Mouse (Mus musculus) midbrain, embryonic 14.5 days (tissue): ENCODE measurements at regions not wholly inside any gene's neighbourhood (a gene's known extent, or its start where the extent isn't known, plus 50 kb on each side); places are given as distances from the start of the nearest gene placed in this dataset.
"Not testable (repeated sequence)": the region's sequence is repeated elsewhere in the genome, so short reads cannot be mapped to it uniquely, and the experiment has no call there.

Experiments
- ATAC-seq: fragments of 200-750 bp; cut with Nextera tagmentation; 2 replicates; pipeline ENCODE4 v1.8.0; 2017; ENCODE audit warnings: moderate number of reproducible peaks, moderate library complexity; ENCODE audit not compliant: low FRiP score, low TSS enrichment
- DNase-seq: peaks from one replicate; pipeline ENCODE4 v3.0.0-alpha.2; 2015
- H3K27ac ChIP-seq: fragments of 300-500 bp; sonication (generic); replicated peaks from 2 replicates; pipeline ENCODE4 v1.5.1; 2014; ENCODE audit warnings: mild to moderate bottlenecking, low read depth, low read length, moderate library complexity
- H3K27me3 ChIP-seq: fragments of 300-500 bp; sonication (generic); 2 replicates; pipeline ENCODE4 v1.6.1; 2014; ENCODE audit warnings: low read length, control low read depth, mixed read lengths; ENCODE audit not compliant: control insufficient read depth, insufficient read depth
- H3K36me3 ChIP-seq: fragments of 300-500 bp; sonication (generic); 2 replicates; pipeline ENCODE4 v1.6.1; 2014; ENCODE audit warnings: low read length, control low read depth; ENCODE audit not compliant: control insufficient read depth, insufficient read depth
- H3K4me1 ChIP-seq: fragments of 300-500 bp; sonication (generic); 2 replicates; pipeline ENCODE4 v1.6.1; 2014; ENCODE audit warnings: mild to moderate bottlenecking, antibody characterized with exemption, low read length, control low read depth; ENCODE audit not compliant: control insufficient read depth, insufficient read depth
- H3K4me2 ChIP-seq: fragments of 300-500 bp; sonication (generic); 2 replicates; pipeline ENCODE4 v1.6.1; 2014; ENCODE audit warnings: mild to moderate bottlenecking, low read length, moderate library complexity
- H3K4me3 ChIP-seq: fragments of 300-500 bp; sonication (generic); replicated peaks from 2 replicates; pipeline ENCODE4 v1.5.1; 2014; ENCODE audit warnings: low read depth, low read length
- H3K9ac ChIP-seq: fragments of 300-500 bp; sonication (generic); replicated peaks from 2 replicates; pipeline ENCODE4 v1.6.1; 2014; ENCODE audit warnings: mild to moderate bottlenecking, low read length, moderate library complexity
- H3K9me3 ChIP-seq: fragments of 300-500 bp; sonication (generic); 2 replicates; pipeline ENCODE4 v1.6.1; 2016; ENCODE audit warnings: low read length, control low read depth, mixed read lengths; ENCODE audit not compliant: control insufficient read depth
- WGBS: fragments of 180-500 bp; shearing (Covaris S2); extraction: QIAGEN DNeasy Blood & Tissue Kit; methylation state at CpG from one replicate; pipeline ENCODE4 v1.1.7; 2014; 5-methylcytosine and 5-hydroxymethylcytosine counted together

GRCm38 (mm10) chr17:10150403-10150689, 169.3 kb downstream of the Qk start:
- H3K9me3 ChIP-seq, H3K4me3 ChIP-seq, H3K9ac ChIP-seq, H3K36me3 ChIP-seq, DNase-seq, ATAC-seq, H3K27ac ChIP-seq, H3K27me3 ChIP-seq, H3K4me2 ChIP-seq: not testable (repeated sequence)
- H3K4me1 ChIP-seq, result peaks cover 13% of the 10 kb centered on the region
- WGBS, result 80% methylated on average over 2 of the region's 2 CpGs

- Histone ChIP-seq H3K27ac (no peak overlapping the region), H3K27me3 (no peaks in the 10 kb centered on the region), H3K4me3 (no peak overlapping the region), H3K9me3 (no peaks in the 10 kb centered on the region), H3K36me3 (no peaks in the 10 kb centered on the region), H3K4me2 (no peak overlapping the region), H3K4me1 (peaks cover 13% of the 10 kb centered on the region), H3K9ac (no peak overlapping the region)
- no peak for ATAC-seq
- 66% methylated on average over 8 of the region's 8 CpGs for WGBS
- DNase-seq, result no peak
These were observed 169.8 kb downstream of the Qk start for GRCm38 (mm10) chr17:10149682-10150402.

- H3K27me3 ChIP-seq, result no peaks in the 10 kb centered on the region
- ATAC-seq (no peak), DNase-seq (peak; percentile 64)
- H3K4me2 ChIP-seq, result no peak overlapping the region
- H3K27ac ChIP-seq, result no peak overlapping the region
- no peaks in the 10 kb centered on the region for H3K9me3 ChIP-seq
- H3K9ac ChIP-seq, result no peak overlapping the region
- H3K4me3 ChIP-seq, result no peak overlapping the region
- whole genome bisulfite sequencing, result 9% methylated on average over 8 of the region's 8 CpGs
- no peaks in the 10 kb centered on the region for H3K36me3 ChIP-seq
- peaks cover 13% of the 10 kb centered on the region for H3K4me1 ChIP-seq
These were observed 172.5 kb downstream of the Qk start for GRCm38 (mm10) chr17:10147106-10147505.

- H3K36me3 ChIP-seq, result no peaks in the 10 kb centered on the region
- 0 out of 2 replicates have a peak, but pooled peaks cover 2% of the 10 kb centered on the region for H3K9me3 ChIP-seq
- peaks cover 13% of the 10 kb centered on the region for H3K4me1 ChIP-seq
- ATAC-seq (no peak), DNase-seq (no peak)
- H3K27me3 ChIP-seq, result no peaks in the 10 kb centered on the region
- no peak overlapping the region for H3K27ac ChIP-seq
- no peak overlapping the region for H3K9ac ChIP-seq
- H3K4me3 ChIP-seq, result no peak overlapping the region
- WGBS, result 72% methylated on average over 3 of the region's 3 CpGs
- H3K4me2 ChIP-seq, result no peak overlapping the region
These were observed 173.1 kb downstream of the Qk start for GRCm38 (mm10) chr17:10146576-10146975.

- ATAC-seq, result no peak
- Histone ChIP-seq H3K4me3 (no peak overlapping the region), H3K9ac (no peak overlapping the region), H3K27ac (no peak overlapping the region), H3K9me3 (0 out of 2 replicates have a peak, but pooled peaks cover 10% of the 10 kb centered on the region), H3K4me2 (no peak overlapping the region), H3K36me3 (no peaks in the 10 kb centered on the region), H3K27me3 (no peaks in the 10 kb centered on the region), H3K4me1 (0 out of 2 replicates have a peak, but pooled peaks cover 3% of the 10 kb centered on the region)
- WGBS, result 50% methylated on average over 3 of the region's 3 CpGs
- no peak for DNase-seq
These were observed 180.8 kb downstream of the Qk start for GRCm38 (mm10) chr17:10138847-10139246.

- H3K9me3 ChIP-seq, result 0 out of 2 replicates have a peak, but pooled peaks cover 10% of the 10 kb centered on the region
- WGBS, result 75% methylated on average over 4 of the region's 4 CpGs
- no peak overlapping the region for H3K4me3 ChIP-seq
- H3K9ac ChIP-seq, result no peak overlapping the region
- no peak for ATAC-seq
- H3K4me2 ChIP-seq, result no peak overlapping the region
- H3K4me1 ChIP-seq, result 0 out of 2 replicates have a peak, but pooled peaks cover 3% of the 10 kb centered on the region
- DNase-seq, result peak; percentile 41
- H3K27ac ChIP-seq, result no peak overlapping the region
- H3K27me3 ChIP-seq, result no peaks in the 10 kb centered on the region
- H3K36me3 ChIP-seq, result no peaks in the 10 kb centered on the region
These were observed 181.3 kb downstream of the Qk start for GRCm38 (mm10) chr17:10138374-10138773.

GRCm38 (mm10) chr17:10135111-10135510, 184.5 kb downstream of the Qk start:
- Histone ChIP-seq H3K4me1 (0 out of 2 replicates have a peak, but pooled peaks cover 3% of the 10 kb centered on the region), H3K4me3 (no peak overlapping the region), H3K36me3 (no peaks in the 10 kb centered on the region), H3K9ac (no peak overlapping the region), H3K27ac (no peak overlapping the region), H3K27me3 (no peaks in the 10 kb centered on the region), H3K9me3 (no peaks in the 10 kb centered on the region), H3K4me2 (no peak overlapping the region)
- 74% methylated on average over 2 of the region's 2 CpGs for WGBS
- ATAC-seq (no peak), DNase-seq (no peak)

GRCm38 (mm10) chr17:10128591-10128990, 191.1 kb downstream of the Qk start:
- ATAC-seq (no peak), DNase-seq (no peak)
- WGBS, result 52% methylated on average over 8 of the region's 8 CpGs
- H3K9me3 ChIP-seq, result no peaks in the 10 kb centered on the region
- H3K4me2 ChIP-seq, result no peak overlapping the region
- no peaks in the 10 kb centered on the region for H3K4me1 ChIP-seq
- no peak overlapping the region for H3K9ac ChIP-seq
- no peak overlapping the region for H3K4me3 ChIP-seq
- H3K36me3 ChIP-seq, result no peaks in the 10 kb centered on the region
- no peak overlapping the region for H3K27ac ChIP-seq
- no peaks in the 10 kb centered on the region for H3K27me3 ChIP-seq

GRCm38 (mm10) chr17:10122411-10122810, 197.2 kb downstream of the Qk start:
- Histone ChIP-seq H3K9ac (no peak overlapping the region), H3K9me3 (no peaks in the 10 kb centered on the region; the same call in 1 of the 2 replicates), H3K4me1 (no peaks in the 10 kb centered on the region), H3K27me3 (no peaks in the 10 kb centered on the region), H3K4me2 (no peak overlapping the region), H3K36me3 (no peaks in the 10 kb centered on the region), H3K4me3 (no peak overlapping the region), H3K27ac (no peak overlapping the region)
- 40% methylated on average over 3 of the region's 3 CpGs for WGBS
- DNase-seq (peak; percentile 33), ATAC-seq (no peak)
